Mouse (Mus musculus): ENCODE measurements around the gene Masp1.

The Masp1 gene

DNA sequence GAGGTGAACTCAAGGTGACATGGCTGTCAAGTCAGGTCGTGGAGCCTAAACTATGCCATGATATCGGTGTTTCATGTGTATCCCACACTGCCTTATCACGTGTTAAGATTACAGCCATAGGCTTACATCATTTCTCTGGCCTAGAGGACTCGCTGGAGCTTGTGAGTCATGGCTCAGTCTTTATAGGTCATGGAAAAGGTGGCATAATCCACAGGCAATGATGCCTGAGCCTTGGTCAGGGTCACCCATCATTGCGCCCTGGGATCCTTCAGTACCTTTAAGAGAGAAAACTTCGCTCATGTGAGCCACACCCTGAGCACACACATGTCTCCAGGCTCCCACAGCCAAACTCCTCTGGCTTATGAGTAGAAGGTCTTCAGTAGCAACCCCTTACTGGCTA, 49.1 kb downstream of the Masp1 start:
- no peak for DNase-seq (ENCODE audit: low read depth in 1 of 2, low spot score in 2 of 2)

DNA sequence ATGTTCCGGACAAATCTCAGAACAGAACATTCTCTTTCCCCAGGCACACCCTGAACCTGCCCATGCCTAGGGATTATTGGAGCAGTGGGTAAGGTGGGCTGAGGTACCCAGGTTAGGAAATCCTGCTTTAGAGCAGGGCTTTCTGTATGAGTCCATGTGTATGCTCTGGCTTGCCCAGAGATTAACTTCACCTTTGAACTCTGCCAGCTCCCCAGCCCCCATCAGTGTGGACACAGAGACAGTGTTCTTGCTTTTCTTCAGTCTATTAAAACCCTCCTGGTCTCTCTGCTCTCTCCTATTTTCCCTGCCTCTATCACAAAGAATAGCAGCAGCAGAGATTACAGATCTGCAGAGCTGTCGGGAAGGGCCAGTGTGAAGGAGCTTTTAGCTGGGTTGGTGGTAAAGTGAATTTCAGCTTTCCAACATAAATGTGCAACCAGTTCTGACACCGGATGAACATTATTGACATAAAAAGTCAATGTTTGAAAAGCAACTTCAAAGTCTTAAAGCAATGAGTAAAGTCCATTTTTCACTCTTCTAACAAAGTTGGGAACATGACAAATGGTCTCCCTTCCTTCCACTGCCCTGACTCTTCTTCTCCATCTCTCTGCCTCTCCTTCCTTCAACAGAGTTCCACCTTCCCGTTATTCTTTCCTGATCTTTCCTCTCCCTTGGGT, 56.8 kb downstream of the Masp1 start:
- no peak for DNase-seq (ENCODE audit: low read depth in 1 of 2, low spot score in 2 of 2)

DNA sequence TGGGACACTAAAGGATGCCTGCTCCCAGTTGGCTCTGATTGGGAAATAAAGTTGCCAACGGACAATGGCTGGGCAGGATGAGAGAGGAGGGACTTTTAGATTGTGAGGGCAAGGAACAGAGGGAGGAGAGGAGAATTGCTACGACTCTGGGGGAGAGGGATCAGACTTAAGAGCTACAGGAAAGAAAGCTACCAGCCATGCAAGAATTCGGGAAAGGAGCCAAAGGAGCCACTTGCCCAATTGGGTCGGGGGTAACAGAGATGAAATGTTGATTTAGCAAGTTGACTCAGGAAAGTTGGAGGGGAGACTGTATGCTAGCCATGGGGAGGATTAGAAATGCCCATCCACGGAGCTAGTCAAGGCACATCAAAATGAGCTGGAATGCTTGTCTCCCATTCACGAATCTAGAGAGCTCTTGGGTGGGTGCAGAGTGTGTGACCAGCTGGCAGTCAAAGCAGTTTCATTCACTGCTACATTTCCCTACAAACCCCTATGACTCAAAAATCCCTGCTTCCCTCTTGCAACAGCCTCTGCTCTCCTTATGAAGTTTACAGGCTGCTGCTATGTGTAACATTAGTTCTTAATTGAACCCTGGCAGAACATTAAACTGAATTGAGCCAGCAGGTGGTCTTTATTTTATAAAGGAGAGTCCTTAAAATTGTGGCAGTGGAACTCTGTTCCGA, 61.6 kb downstream of the Masp1 start:
- DNase-seq (ENCODE audit: low read depth in 1 of 2, low spot score in 2 of 2) = no peak

DNA sequence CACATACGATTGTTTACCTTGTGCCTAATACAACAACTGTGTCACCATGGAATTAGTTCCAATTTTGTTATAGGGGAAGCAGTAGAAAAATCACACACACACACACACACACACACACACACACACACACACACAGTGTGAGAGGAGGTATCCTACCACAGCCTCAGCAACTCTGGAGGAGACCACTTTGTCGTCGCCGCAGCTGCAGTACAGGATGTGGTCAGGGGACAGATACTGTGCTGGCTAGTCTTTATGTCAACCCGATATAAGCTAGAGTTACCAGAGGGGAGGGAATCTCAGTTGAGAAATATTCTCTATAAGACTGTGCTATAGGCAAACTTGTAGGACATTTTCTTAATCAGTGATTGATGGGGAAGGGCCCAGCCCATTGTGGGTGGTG, 63.3 kb downstream of the Masp1 start:
- no peak for DNase-seq (ENCODE audit: low read depth in 1 of 2, low spot score in 2 of 2)

DNA sequence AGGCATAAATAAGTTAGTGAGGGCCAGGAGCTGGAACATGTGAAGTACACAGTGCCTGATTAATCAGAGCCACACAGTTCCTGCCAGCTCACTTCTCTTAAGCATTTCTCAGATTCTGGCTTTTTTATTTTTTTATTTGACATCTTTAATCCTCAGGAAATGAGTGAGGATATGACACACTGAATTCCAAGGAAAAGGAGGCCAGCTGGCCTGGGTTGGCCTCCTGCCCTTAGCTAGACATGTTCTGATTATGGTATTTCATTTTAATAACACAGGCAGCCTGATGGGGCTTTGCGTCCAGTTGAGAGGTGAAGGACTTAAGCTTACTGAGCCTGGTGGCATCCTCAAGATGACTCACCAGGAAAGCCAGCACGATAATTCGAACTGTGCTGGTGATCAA, 64.1 kb downstream of the Masp1 start:
- no peak for DNase-seq (ENCODE audit: low read depth in 1 of 2, low spot score in 2 of 2)

DNA sequence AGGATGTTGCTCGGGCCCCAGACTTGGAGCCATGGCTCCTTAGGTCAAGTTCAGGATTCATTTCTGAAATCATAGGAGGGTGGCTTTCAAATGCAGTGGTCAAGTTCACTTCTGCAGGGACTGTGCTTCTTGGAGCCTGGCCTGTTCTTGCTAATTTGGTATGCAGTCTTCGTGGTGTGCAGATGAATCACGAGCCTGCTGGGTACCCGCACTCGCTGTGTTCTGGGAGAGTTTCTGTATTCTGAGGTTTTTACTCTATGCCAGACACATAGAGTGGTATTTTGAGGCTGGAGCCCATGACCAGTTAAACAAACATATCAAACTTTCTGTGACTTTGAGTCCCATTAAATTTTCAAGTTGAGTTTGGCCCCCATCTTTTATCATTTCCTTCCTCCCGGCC, 66.2 kb downstream of the Masp1 start:
- DNase-seq (ENCODE audit: low read depth in 1 of 2, low spot score in 2 of 2) = no peak

DNA sequence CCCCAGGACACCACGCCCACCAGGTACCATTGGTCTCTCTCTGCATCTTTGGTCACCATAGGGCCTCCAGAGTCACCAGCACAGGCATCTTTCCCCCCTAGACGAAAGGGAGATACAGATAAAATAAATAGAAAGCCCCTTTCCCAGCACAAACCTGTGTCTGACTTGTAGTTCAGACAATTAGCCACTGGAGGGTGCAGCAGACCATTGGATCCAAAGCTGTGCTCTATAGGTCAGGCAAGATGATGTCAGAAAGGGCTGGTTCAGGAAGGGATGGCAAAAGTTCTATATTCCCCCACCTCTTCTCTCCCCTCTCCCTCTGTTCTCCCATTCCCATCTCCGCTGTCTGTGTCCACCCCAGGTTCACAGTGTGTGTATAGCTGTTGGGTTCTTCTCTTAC, 68.1 kb downstream of the Masp1 start:
- no peak for DNase-seq (ENCODE audit: low read depth in 1 of 2, low spot score in 2 of 2)

DNA sequence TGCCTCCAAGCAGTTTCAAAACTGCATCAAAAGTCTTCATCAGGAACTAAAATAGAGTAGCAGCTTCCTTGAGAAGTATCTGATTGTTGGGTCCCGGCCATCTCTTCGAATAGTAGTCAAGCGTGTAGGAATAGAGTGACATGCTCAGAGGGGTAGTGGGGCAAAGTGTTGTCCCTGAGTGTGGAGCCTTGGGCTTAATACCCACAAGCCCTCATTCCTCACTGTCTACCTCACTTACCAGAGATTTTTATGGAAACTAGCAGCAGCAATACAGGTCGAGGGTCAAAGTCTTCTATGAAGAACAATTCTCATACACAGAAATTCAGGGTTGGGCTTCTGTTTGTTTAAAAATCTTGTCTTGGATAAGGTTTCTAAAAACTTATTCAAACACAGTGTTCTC, 69.8 kb downstream of the Masp1 start:
- DNase-seq (ENCODE audit: low read depth in 1 of 2, low spot score in 2 of 2) = no peak

DNA sequence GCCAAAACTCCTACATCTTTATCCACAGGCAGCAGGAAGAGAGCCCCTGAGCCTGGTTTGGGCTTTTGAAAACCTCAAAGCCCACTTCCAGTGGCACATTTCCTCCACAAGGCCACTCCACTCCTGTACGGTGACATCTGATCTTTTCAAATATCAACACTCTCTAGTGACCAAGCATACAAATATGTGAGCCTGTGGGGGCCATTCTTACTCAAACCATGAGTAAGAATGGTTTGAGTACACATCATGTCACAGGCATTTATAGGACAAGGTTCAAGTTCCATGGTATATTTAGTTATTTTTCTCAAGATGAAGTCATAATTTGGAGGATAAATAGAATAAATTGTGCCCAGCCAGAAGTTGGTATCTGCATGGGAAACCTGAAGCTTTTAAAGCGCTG, 70.7 kb downstream of the Masp1 start:
- no peak for DNase-seq (ENCODE audit: low read depth in 1 of 2, low spot score in 2 of 2)

DNA sequence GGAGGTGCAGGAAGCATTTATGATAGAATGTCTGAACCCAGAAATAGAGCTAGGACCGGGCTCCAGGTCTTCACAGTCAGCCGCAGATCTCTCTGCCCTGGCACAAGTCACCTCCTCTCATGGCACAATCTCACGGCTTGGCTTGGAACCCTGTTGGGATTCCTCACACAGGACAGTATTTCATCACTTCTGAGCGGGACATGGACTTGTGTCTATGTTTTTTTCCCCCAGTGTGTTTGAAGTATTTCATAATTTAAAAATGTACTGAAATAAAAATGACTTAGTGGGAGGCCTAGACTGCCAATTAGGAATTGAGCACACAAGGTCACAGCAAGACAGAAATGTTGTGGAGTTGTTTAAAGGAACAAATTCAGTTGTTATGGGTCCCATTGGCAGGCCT, 76.4 kb downstream of the Masp1 start:
- DNase-seq (ENCODE audit: low read depth in 1 of 2, low spot score in 2 of 2) = no peak

DNA sequence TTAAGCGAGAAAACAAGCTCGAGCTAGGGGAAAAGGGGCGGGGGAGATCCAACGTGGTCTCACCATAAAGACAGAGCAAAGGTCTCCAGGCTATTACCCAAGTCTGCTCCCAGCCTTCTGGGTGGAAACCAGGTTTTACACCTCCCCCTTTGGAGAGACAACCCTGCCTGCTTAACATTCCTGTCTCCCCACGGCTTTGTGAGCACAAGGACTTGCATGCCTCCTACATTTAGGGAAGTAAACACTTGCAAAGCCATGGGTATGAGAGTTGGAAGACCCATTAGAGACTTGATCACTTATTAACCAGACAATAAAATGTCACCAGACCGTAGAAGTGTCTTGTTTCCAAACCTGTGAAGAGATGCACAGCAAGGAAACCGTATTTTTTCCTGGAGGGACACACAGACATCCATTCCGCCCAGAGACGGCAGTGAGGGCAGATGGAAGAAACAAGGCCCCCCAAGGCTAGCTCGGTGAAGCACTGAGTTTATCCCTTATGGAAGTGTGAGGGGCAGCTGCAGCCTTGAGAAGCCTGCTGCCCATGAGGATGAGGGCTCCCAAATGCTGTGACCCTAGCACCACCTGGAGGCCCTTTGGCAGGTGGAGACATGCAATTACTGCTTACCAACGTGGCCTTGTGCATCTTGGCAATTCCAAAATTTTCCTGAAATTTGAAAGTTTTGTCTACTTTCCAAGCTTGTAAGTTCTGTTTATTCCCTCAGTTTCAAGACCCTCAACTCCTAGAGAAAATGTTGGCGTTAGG, 83.0 kb downstream of the Masp1 start:
- no peak for DNase-seq (ENCODE audit: low read depth in 1 of 2, low spot score in 2 of 2)

DNA sequence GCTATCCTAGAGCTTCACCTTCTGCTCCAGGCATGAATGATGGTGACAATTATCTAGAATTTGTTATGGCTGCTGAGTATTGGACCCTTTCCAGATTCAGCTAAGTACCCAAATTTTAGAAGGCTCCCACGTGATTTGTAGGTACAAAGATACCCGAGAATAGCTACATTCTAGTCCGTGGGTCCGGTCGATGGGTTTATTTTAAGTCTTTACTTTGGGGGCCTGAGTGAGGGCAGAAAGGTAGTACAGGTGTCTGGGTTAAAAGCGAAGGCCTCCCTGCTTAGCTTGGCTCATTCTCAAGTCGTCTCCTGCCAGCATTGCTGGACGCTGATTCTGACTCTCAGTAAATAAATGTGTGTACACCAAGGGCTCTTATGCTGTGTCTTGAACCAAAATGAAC, 90.6 kb downstream of the Masp1 start:
- no peak for DNase-seq (ENCODE audit: low read depth in 1 of 2, low spot score in 2 of 2)

DNA sequence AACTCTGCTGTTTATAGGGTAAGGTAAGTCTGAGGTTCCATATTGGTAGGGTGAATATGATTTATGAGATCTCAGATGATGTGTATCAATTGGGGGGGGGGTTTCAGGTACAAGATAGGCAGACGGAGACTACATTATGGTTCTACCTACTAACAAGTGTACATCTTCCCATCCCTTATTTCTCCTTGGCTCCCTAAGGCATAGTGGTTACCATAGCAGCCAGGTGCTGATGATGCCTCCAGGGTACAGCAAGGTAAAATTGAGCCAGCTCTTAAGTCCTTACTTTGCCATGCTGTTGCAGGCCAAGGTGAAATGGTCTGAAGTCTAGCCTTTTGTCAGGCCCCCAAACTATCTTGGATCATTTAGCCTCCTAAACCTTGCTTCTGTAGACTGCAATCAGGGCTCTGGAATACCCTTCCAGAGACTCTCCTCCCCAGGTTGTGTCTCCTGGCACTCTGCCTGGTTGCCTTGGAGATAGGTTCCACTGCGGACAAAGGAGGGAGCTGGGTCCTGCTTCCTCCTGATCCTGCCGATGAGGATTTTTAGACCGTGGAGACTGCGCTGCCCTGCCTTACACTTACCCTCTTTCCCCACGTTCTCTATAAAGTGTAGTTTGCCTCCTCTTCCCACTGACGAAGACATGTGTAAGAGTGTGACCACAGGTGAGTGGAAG, 91.8 kb downstream of the Masp1 start, which contains the start of gene Rtp1:
Gene Rtp1, plus strand, starts transcription at position 487 of the 673 bp plus-strand sequence.
- no peak for DNase-seq (ENCODE audit: low read depth in 1 of 2, low spot score in 2 of 2)

DNA sequence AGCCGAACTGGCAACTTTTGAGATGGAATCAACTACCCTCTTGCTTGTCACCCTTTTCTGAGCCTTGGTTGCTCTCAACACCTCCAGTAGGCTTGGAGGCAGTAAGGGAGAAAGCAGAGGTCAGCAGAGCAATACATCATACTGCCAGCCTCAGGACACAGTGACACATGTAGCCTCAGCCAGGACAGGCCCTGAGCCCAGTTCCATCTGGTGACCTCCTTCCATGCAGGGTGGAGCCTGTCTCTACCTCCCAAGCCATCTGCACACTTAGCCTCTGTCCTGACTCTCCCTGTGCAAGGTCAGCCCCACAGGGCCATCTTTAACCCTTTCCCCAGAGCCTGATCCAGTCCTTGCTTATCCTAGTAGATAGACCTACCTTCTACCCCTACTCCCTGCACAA, 92.9 kb downstream of the Masp1 start:
- no peak for DNase-seq (ENCODE audit: low read depth in 1 of 2, low spot score in 2 of 2)

DNA sequence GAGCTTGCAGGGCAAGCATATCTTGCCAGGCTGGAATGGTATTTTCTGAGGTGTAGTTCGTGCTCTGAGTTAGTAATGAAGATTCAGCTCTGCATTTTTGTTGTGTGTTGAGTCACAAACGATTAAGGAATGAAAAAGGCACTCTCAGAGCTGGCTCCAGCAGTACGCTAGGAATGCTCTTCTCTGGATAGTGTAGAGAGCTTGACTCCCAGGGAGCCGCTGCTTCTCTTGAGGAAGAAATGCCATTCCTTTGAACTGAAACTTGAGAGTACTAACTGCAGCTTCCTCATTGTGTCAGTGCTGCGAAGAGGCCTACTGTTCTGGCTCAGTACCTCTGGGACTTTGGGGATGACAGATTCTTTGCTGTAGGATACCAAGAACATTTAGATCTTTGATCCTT, 96.8 kb downstream of the Masp1 start:
- no peak for DNase-seq (ENCODE audit: low read depth in 1 of 2, low spot score in 2 of 2)

DNA sequence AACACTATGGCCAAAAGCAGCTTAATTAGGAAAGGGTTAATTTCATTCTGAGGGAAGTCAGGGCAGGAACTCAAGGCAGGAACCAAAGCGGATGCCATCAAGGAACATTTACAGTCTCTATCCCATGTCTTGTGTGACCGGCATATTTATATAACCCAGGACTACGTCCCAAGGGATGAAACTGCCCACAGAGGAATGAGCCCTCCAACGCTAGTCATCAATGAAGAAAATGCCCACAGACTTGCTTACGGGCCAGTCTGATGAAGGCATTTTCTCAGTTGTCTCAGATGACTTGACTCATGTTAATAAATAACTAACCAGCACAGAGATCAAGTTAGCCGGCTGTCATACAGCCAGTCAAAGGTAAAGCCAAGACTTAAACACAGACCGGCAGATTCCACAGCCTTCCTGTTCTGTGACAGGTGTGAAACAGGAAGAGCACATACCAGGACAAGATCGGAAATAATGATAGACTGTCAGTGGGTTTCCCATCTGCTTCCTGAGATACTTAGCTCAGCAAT, 101.0 kb downstream of the Masp1 start:
- no peak for DNase-seq (ENCODE audit: low read depth in 1 of 2, low spot score in 2 of 2)

DNA sequence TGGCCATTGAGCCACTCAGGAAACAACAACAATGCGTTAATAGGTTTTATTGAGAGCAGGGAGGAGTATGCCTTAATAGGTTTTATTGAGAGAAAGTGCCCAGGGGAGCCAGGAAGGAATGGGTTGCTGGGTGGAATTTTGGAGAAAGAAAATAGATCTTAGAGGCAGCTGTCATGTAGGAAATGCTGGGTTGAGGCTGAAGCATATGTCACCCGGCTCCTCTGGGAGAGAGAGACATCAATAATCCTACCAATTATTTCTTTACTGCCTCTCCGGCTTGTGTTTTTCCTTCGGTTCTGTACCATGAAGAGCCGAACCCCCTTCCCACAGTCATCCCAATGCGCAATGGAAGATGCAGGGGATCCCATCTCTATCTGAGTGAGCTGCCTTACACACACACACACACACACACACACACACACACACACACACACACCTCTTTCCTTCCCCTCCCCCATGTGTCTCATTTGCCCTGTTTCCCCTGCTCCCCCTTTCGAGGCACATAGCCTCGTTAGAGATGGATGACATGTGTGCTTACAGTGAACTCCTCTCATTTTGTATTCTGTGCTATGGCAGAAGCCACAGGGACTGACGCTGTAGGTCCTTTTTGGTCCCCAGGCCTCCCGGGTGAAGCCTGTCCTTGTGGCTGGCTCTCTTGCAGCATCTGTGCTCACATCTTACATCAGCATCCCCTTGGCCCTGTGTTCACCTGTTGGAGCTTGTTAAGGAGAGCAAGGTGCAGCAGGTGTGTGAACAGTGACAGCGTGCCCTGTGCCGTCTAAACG, 103.0 kb downstream of the Masp1 start:
- DNase-seq (ENCODE audit: low read depth in 1 of 2, low spot score in 2 of 2) = no peak

DNA sequence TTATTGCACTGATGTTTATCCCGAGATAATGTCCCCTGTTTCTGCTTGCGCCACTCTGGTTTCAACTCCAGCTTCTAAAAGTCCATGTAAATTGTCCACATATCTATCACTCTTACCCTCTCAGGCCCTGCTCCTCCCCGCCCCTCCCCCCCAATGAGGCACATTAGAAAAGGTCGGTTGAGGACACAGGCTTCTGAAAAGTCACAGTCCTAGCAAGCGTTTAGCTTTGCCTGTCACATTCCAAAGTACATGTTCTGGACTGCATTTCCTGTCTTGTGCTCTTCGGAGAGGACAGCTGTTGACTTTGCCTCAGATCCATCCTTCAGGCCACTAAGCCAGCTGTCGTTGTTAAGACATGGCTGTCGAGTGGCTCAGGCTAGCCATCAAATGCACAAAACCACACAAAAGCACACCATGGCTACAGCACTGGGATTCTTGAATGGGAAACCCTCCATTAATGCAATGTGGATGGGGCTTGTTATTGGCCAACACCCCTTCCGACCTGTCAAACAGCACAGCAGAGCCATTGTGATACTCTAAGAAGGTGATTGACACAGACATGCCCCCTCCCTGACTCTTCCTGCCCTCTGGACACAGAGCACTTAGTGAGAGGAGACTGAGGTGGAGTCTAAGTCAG, 103.8 kb downstream of the Masp1 start:
- no peak for DNase-seq (ENCODE audit: low read depth in 1 of 2, low spot score in 2 of 2)

DNA sequence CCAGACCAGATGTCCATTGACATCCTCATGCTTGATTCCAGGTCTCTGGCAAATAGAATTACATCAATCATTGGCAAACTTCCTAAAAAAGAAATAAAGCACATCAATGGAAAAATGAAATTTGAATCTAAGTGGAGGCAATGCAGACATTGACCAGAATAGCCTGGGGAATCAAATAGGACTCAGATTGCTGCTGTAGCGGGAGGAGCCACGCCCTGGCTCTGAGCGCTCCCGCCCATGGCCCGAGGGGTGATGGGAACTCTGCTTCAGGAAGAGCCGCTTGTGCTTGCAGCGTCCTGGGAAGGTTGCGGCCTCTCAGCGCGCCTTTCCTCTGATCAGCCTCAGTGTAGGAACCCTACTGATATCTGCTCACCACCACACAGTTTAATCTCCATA, 104.4 kb downstream of the Masp1 start:
- no peak for DNase-seq (ENCODE audit: low read depth in 1 of 2, low spot score in 2 of 2)

DNA sequence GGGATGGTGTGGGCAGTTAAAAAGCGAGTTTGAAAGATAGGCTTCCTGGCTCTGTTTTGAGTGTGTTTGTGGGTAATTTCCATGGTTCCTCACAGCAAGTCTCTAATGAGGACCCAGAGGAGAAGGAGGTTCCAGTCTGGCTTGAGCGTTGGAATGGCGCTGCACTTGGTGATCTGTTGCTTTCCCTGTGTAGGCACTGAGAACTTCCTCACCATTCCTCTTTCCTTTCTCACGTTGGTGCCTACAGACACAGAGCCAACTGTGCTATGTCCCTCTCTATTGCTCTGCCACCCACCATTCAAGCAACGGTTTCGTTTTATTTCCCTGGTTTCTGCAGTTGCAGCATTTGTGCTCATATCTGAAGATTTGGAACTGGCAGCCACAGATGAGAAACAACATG, 107.7 kb downstream of the Masp1 start:
- no peak for DNase-seq (ENCODE audit: low read depth in 1 of 2, low spot score in 2 of 2)

Measured in monocyte, adult 2 months (primary cell).